Mouse (Mus musculus) E14TG2a.4 (cell line): ENCODE measurements around the gene Elmo1.

Experiments used
- H3K27me3 ChIP-seq: 2 replicates; pipeline ENCODE4 v1.6.1; 2014; ENCODE audit warnings: low read length, control low read depth; ENCODE audit not compliant: insufficient read depth
- H3K36me3 ChIP-seq: 2 replicates; pipeline ENCODE4 v1.6.1; 2014; ENCODE audit warnings: low read length, control low read depth; ENCODE audit not compliant: insufficient read depth
- H3K4me1 ChIP-seq: replicated peaks from 2 replicates; pipeline ENCODE4 v1.6.1; 2014; ENCODE audit warnings: low read depth, low read length, control low read depth
- H3K4me3 ChIP-seq: replicated peaks from 2 replicates; pipeline ENCODE4 v1.5.1; 2014; ENCODE audit warnings: mild to moderate bottlenecking, low read length
- H3K9me3 ChIP-seq: 2 replicates; pipeline ENCODE4 v1.6.1; 2014; ENCODE audit warnings: low read length, control low read depth
- CTCF ChIP-seq: conservative IDR thresholded peaks from 2 replicates; pipeline ENCODE4 v1.5.1; 2014; ENCODE audit warnings: low read length
- NANOG ChIP-seq: IDR thresholded peaks from 2 replicates; pipeline ENCODE4 v1.6.1; 2014; ENCODE audit warnings: borderline replicate concordance, low read length, mixed read lengths
- POU5F1 ChIP-seq: IDR thresholded peaks from 2 replicates; pipeline ENCODE4 v1.6.1; 2014; ENCODE audit warnings: low read length, borderline replicate concordance

The Elmo1 gene

DNA sequence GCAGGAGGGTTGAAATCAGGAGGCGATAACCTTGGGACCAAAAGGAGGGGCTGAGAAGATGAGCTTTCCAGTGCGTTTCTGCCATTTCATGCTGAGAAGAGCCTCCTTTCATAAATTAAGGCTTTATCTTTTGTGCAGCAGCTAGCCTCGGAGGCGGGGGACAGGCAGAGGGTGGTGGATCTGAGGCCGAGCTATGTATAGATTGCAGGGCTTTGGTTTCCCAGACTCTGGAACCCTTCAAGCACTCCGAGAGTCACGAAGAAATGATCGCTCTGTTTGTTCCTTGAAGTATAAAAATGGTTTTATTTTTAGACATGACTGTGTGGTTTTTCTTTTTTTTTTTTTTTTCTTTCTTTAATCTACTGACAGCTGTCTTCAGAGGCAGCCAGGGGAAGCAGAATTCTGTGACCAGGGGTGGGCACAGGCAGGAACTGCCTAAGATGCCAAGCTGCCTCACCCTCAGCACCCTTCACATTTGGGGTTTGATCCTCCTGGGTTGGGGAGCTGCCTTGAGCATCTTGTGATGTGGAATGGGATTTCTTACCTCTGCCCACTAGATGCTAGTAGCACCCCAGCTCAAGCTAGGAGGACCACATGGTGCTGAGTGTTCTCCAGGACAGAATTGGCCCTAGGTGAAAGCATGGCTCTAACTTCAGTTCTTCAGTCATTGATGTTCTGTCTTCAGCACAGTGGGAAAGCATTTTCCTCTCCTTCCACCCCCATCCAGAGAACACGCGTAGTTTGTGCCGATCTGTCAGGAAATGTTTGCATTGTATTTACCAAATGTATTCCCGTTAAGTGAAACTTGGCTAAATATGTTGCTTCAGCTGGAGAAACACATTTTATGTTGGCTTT is 448.0 kb downstream of the Elmo1 start:
- Histone ChIP-seq H3K4me1 (peaks cover 6% of the 10 kb centered on the region), H3K27me3 (no peaks in the 10 kb centered on the region), H3K4me3 (no peak overlapping the region), H3K36me3 (no peaks in the 10 kb centered on the region), H3K9me3 (no peaks in the 10 kb centered on the region)
- TF ChIP-seq POU5F1 (no peak), NANOG (no peak), CTCF (no peak)

DNA sequence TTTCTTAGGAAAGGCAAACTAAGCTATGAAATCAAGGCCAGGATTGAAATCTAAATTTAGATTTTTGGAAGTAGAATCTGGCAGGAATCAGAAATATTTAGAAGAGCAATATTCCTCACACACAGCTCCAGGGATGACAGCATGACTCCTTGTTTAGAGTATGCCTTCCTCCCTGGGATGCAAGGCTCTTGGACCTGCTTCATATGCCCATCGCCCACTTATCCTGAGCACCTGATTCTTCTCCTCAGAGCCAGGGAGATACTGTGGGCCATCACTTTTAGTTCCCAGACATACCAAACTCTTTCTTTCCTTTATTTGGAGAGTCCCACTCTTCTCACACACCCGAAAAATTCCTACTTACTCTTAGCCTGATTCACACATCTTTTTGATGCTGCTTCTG is 449.2 kb downstream of the Elmo1 start:
- Histone ChIP-seq H3K4me1 (peaks cover 6% of the 10 kb centered on the region), H3K9me3 (no peaks in the 10 kb centered on the region), H3K36me3 (no peaks in the 10 kb centered on the region), H3K27me3 (no peaks in the 10 kb centered on the region), H3K4me3 (no peak overlapping the region)
- TF ChIP-seq NANOG (no peak), POU5F1 (no peak), CTCF (no peak)

DNA sequence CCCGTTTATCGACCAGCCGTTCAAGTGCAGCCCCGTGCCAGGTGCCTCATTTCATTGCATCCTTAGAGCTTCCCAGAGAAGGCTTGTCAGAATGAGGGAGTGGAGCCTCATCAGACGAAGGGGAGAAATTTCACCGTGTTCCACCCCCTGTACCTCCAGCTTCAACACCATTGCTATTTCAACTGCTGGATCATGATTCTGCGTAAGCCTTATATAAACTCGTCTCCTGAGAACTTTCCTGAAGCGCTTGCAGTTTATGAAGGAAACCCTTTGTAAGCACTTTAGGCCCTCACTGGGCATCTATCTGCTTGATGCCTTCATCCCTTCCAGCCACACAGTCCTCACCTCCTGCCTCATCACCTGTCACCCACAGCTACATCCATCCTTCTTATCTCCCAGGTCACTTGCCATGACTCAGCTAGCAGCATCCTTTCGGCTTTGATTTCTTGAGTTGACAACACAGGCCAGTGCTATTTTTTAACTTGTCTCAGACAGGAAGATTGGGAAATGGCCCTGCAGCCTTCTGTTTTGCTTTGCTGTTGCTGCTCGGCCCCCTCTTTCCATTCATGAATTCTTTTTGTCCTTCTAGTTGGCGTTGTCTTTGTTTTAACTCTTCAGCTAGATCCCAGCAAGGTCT is 456.3 kb downstream of the Elmo1 start:
- no peaks in the 10 kb centered on the region for H3K27me3 ChIP-seq
- no peaks in the 10 kb centered on the region for H3K36me3 ChIP-seq
- TF ChIP-seq CTCF = no peak
- TF ChIP-seq NANOG = no peak
- TF ChIP-seq POU5F1 = no peak
- no peak overlapping the region for H3K4me3 ChIP-seq
- no peaks in the 10 kb centered on the region for H3K4me1 ChIP-seq
- no peaks in the 10 kb centered on the region for H3K9me3 ChIP-seq

DNA sequence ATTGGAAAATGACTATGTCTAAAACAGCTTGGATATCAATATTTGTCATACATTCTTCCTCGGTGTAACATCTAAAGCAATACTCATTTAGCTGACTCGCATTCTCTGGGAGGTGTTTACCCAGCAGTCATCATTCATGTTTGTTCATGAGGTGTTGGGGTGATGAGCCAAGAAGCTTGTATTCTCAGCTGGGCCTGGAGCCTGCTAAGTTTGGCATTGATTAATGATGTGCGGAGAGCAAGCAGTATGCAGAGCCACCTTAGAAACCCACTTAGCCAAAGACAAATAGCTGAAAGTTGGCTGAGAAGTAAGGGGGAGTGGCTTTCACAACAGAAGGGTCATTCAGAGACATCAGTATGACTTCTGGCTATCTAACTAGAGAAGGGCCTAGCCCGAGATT is 459.6 kb downstream of the Elmo1 start:
- Histone ChIP-seq H3K9me3 (no peaks in the 10 kb centered on the region), H3K4me1 (no peaks in the 10 kb centered on the region), H3K36me3 (no peaks in the 10 kb centered on the region), H3K27me3 (no peaks in the 10 kb centered on the region), H3K4me3 (no peak overlapping the region)
- no peak for TF ChIP-seq CTCF

DNA sequence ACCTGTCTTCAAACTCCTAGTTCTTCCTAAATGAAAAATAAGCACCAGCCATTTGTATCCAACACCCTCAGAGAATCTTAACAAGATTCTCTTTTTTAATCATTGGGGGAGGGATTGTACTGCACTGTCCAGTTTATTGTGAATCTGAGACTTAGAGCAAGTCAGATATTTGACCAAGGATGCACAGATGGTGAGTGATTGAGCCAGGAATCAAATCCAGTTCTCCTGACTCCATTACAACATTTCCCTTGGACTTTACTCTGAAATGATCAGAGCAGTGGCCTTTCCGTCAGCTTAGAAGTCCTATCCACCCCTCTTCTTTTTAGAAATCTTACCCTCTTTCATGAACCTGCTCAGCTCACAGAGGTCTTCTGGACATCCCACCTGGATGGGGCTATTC is 461.2 kb downstream of the Elmo1 start:
- H3K27me3 ChIP-seq = no peaks in the 10 kb centered on the region
- TF ChIP-seq NANOG (no peak), CTCF (no peak), POU5F1 (no peak)
- H3K4me1 ChIP-seq = no peaks in the 10 kb centered on the region
- H3K4me3 ChIP-seq = no peak overlapping the region
- no peaks in the 10 kb centered on the region for H3K9me3 ChIP-seq
- H3K36me3 ChIP-seq = no peaks in the 10 kb centered on the region

DNA sequence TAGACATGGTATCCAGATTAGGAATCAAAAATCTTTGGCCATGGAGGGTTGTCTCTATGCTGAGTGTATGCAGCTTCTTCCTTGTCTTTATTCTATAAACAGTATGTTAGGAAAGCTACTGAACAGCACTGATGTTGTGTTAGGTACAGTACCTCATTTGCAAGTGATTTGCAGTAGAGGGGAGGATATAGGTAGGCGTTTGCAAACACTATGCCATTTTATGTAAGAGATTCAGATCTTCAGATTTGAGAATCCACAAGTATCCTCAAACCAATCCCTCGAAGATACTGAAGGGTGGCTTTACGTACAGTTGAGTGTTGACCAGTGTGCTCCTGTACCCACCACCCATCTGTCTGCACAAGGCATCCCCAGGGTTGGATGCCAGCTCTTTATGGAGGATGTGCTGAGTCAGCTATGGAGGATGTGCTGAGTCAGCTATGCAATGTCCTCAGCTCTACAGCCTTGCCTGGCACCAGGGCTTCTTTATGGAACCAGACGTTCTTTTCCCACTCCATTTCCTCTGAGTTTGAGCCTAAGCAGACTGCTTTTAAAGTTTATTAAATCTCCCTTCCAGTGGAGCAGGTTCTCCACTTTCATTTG is 465.6 kb downstream of the Elmo1 start:
- Histone ChIP-seq H3K4me1 (no peaks in the 10 kb centered on the region), H3K36me3 (no peaks in the 10 kb centered on the region), H3K27me3 (no peaks in the 10 kb centered on the region), H3K9me3 (no peaks in the 10 kb centered on the region; the same call in 1 of the 2 replicates), H3K4me3 (no peak overlapping the region)
- TF ChIP-seq CTCF (no peak), POU5F1 (no peak)

DNA sequence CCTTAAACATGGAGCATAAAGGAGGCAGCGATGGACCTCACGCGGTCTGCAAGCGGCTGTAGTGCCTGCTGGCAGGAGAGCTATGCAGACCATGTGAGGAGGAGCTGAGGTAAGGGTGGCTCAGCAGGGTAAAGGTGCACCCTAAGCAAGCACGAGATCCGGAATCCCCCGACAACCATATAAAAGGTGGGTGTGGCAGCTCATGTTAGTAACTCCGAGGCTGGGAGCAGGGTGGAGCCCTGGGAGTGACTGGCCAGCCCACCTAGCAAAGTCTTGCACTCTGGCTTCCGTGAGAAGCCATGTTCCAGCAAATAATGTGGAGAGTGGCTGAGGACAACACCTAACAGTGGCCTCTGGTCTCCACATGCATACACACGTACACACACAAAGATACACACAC is 466.3 kb downstream of the Elmo1 start:
- Histone ChIP-seq H3K36me3 (no peaks in the 10 kb centered on the region), H3K4me3 (no peak overlapping the region), H3K27me3 (no peaks in the 10 kb centered on the region), H3K4me1 (no peaks in the 10 kb centered on the region), H3K9me3 (no peaks in the 10 kb centered on the region; the same call in 1 of the 2 replicates)
- no peak for TF ChIP-seq CTCF
- no peak for TF ChIP-seq POU5F1
- no peak for TF ChIP-seq NANOG

DNA sequence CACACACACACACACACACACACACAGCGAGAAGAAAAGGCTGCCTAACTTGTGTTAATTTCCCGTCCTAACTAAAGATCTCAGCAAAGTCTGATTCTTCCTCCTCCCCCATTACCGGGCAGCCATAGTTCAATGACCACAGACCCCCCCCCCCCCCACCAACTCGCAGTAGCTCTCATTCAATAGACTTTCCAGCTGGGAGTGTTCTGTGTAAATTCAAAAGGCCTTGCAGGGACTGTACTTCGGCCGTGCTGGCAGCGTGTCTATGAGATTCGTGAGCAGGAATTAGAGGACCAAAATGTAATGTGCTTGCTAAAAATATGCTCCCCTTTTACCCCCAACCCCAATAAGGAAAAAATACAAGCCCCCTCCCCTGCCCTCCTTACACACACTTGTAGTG is 466.8 kb downstream of the Elmo1 start:
- TF ChIP-seq CTCF = no peak
- no peak for TF ChIP-seq NANOG
- no peak for TF ChIP-seq POU5F1

DNA sequence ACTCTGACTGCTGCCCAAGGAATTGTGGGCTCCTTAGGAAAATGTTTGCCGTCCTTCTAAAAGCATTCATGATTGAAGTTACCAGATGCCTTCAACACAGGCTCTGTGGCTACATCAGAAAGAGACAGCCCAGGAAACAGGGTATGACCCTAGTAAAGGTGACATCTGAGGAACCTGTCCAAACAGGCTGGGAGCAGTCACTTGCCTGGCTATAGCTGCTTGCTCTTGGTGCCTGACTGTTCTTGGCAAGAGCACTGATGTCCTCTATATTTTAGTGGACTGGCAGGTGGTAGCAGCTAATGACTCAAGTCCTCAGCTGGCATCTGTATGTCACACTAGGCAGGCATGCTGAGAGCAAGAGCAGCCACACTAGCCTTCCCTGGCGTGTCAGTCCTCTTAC is 468.0 kb downstream of the Elmo1 start:
- TF ChIP-seq POU5F1 (no peak), CTCF (no peak), NANOG (no peak)
- no peaks in the 10 kb centered on the region; the same call in 1 of the 2 replicates for H3K9me3 ChIP-seq
- no peaks in the 10 kb centered on the region for H3K27me3 ChIP-seq
- no peaks in the 10 kb centered on the region for H3K36me3 ChIP-seq
- H3K4me3 ChIP-seq = no peak overlapping the region
- no peaks in the 10 kb centered on the region for H3K4me1 ChIP-seq

More for the DNA sequence above, 466.8 kb downstream of the Elmo1 start:
- Histone ChIP-seq H3K9me3 (no peaks in the 10 kb centered on the region; the same call in 1 of the 2 replicates), H3K4me1 (no peaks in the 10 kb centered on the region), H3K4me3 (no peak overlapping the region), H3K27me3 (no peaks in the 10 kb centered on the region), H3K36me3 (no peaks in the 10 kb centered on the region)
